Comparison of ENCODE assay signal across 18 mouse cellular contexts in the genomic region with DNA sequence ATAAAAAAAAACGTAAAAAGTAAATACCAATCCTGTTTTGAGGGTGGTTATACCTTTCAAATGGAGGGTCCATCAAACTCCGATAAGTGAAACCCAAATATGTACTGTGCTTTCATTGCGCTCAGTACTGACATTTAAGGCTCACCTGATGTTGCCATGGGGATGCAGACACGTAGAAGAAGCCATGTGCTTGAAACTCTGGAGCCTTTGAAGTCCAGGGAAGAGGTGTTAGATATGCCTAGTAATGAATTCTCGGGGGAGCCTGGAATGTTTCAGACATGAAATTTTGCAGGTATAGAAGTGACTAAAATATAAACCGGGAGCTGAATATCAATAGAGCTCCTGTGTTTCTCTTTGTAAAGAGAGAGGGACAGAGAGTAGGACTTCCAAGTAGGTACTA. TPM values are rescaled to one million over a fixed set of nuclear protein-coding genes. Genes with fewer than 3 reads are reported as not detected.
DNase-seq lines count a peak whose midpoint lies in the region; ATAC-seq lines count a peak whose summit lies in the region.
"Had no signal": no experiment of that assay in that cellular context is flagged by ENCODE, and none has a peak within 500 bp of the region (broad histone marks: within the 10 kb centered on the region; RNA-seq: fewer than 3 reads in every experiment).

No protein-coding gene starts in this region.

- no peaks in the 10 kb centered on the region for H3K27me3 ChIP-seq in heart, embryonic 13.5 days (replicated peaks)
- no peaks in the 10 kb centered on the region for H3K27me3 ChIP-seq in intestine, embryonic 14.5 days (replicated peaks; ENCODE audit: control insufficient read depth, insufficient read depth, low read length)
- no peaks in the 10 kb centered on the region for H3K27me3 ChIP-seq in intestine, embryonic 15.5 days (replicated peaks)
- no peaks in the 10 kb centered on the region for H3K27me3 ChIP-seq in midbrain, embryonic 16.5 days (ENCODE audit: control insufficient read depth, insufficient read depth, low read depth, low read length)
- H3K27me3 ChIP-seq in midbrain, embryonic 13.5 days = no peaks in the 10 kb centered on the region
- H3K27me3 ChIP-seq: CH12.LX; heart, embryonic 15.5 days; hindbrain, embryonic 13.5 days; Patski had no signal

- H3K9me3 ChIP-seq in heart, embryonic 13.5 days = no peaks in the 10 kb centered on the region
- H3K9me3 ChIP-seq in intestine, embryonic 14.5 days (ENCODE audit: control insufficient read depth, low read length) = no peaks in the 10 kb centered on the region
- H3K9me3 ChIP-seq in intestine, embryonic 15.5 days = no peaks in the 10 kb centered on the region
- no peaks in the 10 kb centered on the region for H3K9me3 ChIP-seq in midbrain, embryonic 16.5 days (replicated peaks; ENCODE audit: control insufficient read depth, low read length, poor library complexity, severe bottlenecking)
- H3K9me3 ChIP-seq in midbrain, embryonic 13.5 days = no peaks in the 10 kb centered on the region
- H3K9me3 ChIP-seq: embryonic facial prominence, embryonic 10.5 days; heart, embryonic 15.5 days; hindbrain, embryonic 13.5 days had no signal

- DNase-seq in heart, adult 8-10 months (ENCODE audit: low spot score) = no peak
- DNase-seq in intestine, embryonic 14.5 days (ENCODE audit: low spot score) = no peak
- DNase-seq: adrenal gland, postnatal 14 days; cerebellum, adult 2 months; gastrocnemius, postnatal 36 days had no signal

- H3K4me1 ChIP-seq in heart, embryonic 13.5 days = peaks cover 51% of the 10 kb centered on the region
- H3K4me1 ChIP-seq in intestine, embryonic 14.5 days (replicated peaks; ENCODE audit: control insufficient read depth, insufficient read depth, low read length) = no peaks in the 10 kb centered on the region
- no peaks in the 10 kb centered on the region for H3K4me1 ChIP-seq in intestine, embryonic 15.5 days (replicated peaks)
- H3K4me1 ChIP-seq in midbrain, embryonic 16.5 days (ENCODE audit: control insufficient read depth, insufficient read depth, low read length) = peaks cover 14% of the 10 kb centered on the region
- H3K4me1 ChIP-seq in midbrain, embryonic 13.5 days (replicated peaks) = 0 out of 2 replicates have a peak, but pooled peaks cover 3% of the 10 kb centered on the region
- H3K4me1 ChIP-seq: embryonic facial prominence, embryonic 10.5 days had no signal

- no peak overlapping the region for H3K9ac ChIP-seq in heart, embryonic 13.5 days
- H3K9ac ChIP-seq in intestine, embryonic 14.5 days (ENCODE audit: low read length) = no peak overlapping the region
- no peak overlapping the region for H3K9ac ChIP-seq in intestine, embryonic 15.5 days
- H3K9ac ChIP-seq in midbrain, embryonic 16.5 days (ENCODE audit: low read depth, low read length) = no peak overlapping the region
- no peak overlapping the region for H3K9ac ChIP-seq in midbrain, embryonic 13.5 days (replicated peaks)
- H3K9ac ChIP-seq: heart, embryonic 15.5 days; hindbrain, embryonic 13.5 days had no signal

- H3K36me3 ChIP-seq in heart, embryonic 13.5 days = no peaks in the 10 kb centered on the region
- no peaks in the 10 kb centered on the region for H3K36me3 ChIP-seq in intestine, embryonic 14.5 days (ENCODE audit: control insufficient read depth, insufficient read depth, low read length)
- H3K36me3 ChIP-seq in intestine, embryonic 15.5 days = no peaks in the 10 kb centered on the region
- H3K36me3 ChIP-seq in midbrain, embryonic 16.5 days (ENCODE audit: control insufficient read depth, insufficient read depth, low read length) = no peaks in the 10 kb centered on the region
- no peaks in the 10 kb centered on the region for H3K36me3 ChIP-seq in midbrain, embryonic 13.5 days
- H3K36me3 ChIP-seq: embryonic facial prominence, embryonic 10.5 days; heart, embryonic 15.5 days; hindbrain, embryonic 13.5 days had no signal

- ATAC-seq in heart, embryonic 13.5 days (ENCODE audit: extremely low read depth, insufficient number of reproducible peaks, low FRiP score, low TSS enrichment) = no peak
- no peak for ATAC-seq in intestine, embryonic 14.5 days (replicated peaks; ENCODE audit: low FRiP score, low TSS enrichment, low read depth)
- ATAC-seq in intestine, embryonic 15.5 days = no peak
- ATAC-seq in midbrain, embryonic 16.5 days = peak; percentile 82; the same call in 1 of the 2 replicates
- no peak for ATAC-seq in midbrain, embryonic 13.5 days
- ATAC-seq: activated CD4-positive, CD25-positive, alpha-beta regulatory T cell, adult 4 months; forebrain, embryonic 14.5 days; hindbrain, postnatal 0 days; intestine, embryonic 16.5 days; Patski had no signal

- WGBS in heart, embryonic 13.5 days = 55% methylated on average over 6 of the region's 6 CpGs
- 72% methylated on average over 6 of the region's 6 CpGs for WGBS in intestine, embryonic 14.5 days
- 73% methylated on average over 6 of the region's 6 CpGs for WGBS in intestine, embryonic 15.5 days
- WGBS in midbrain, embryonic 16.5 days = 68% methylated on average over 6 of the region's 6 CpGs
- WGBS in midbrain, embryonic 13.5 days = 88% methylated on average over 6 of the region's 6 CpGs

- H3K4me2 ChIP-seq in heart, embryonic 13.5 days = no peak overlapping the region
- no peak overlapping the region for H3K4me2 ChIP-seq in intestine, embryonic 14.5 days (ENCODE audit: low read length)
- no peak overlapping the region for H3K4me2 ChIP-seq in intestine, embryonic 15.5 days (replicated peaks)
- H3K4me2 ChIP-seq in midbrain, embryonic 16.5 days (ENCODE audit: low read length) = no peak overlapping the region
- no peak overlapping the region for H3K4me2 ChIP-seq in midbrain, embryonic 13.5 days (replicated peaks)
- H3K4me2 ChIP-seq: heart, embryonic 15.5 days; hindbrain, embryonic 13.5 days had no signal

- H3K27ac ChIP-seq in heart, embryonic 13.5 days (replicated peaks) = peak overlapping the region; percentile 98
- H3K27ac ChIP-seq in intestine, embryonic 14.5 days (ENCODE audit: low read depth) = peak overlapping the region; percentile 43; the same call in 1 of the 2 replicates
- no peak overlapping the region for H3K27ac ChIP-seq in intestine, embryonic 15.5 days
- no peak overlapping the region for H3K27ac ChIP-seq in midbrain, embryonic 16.5 days (ENCODE audit: low read length)
- no peak overlapping the region for H3K27ac ChIP-seq in midbrain, embryonic 13.5 days
- H3K27ac ChIP-seq: embryonic facial prominence, embryonic 10.5 days; hindbrain, embryonic 13.5 days; hindbrain, postnatal 0 days had no signal

- no peak overlapping the region for H3K4me3 ChIP-seq in heart, embryonic 13.5 days
- H3K4me3 ChIP-seq in intestine, embryonic 14.5 days (ENCODE audit: low read depth, low read length) = no peak overlapping the region
- H3K4me3 ChIP-seq in intestine, embryonic 15.5 days (replicated peaks) = no peak overlapping the region
- H3K4me3 ChIP-seq in midbrain, embryonic 16.5 days (ENCODE audit: low read depth, low read length) = no peak overlapping the region
- H3K4me3 ChIP-seq in midbrain, embryonic 13.5 days (replicated peaks) = no peak overlapping the region
- H3K4me3 ChIP-seq: embryonic facial prominence, embryonic 10.5 days; heart, embryonic 15.5 days; hindbrain, embryonic 13.5 days had no signal

RNA-seq across cellular contexts. Expression of gene Cacnb2, which starts 37.0 kb away (rescaled TPM):
- polyA plus RNA-seq in heart, embryonic 13.5 days (2015; fragmentation: Nextera tagmentation; extraction: Ambion mirVana) = 9.0 and 9.5 TPM in 2 replicates
- 100 to 1,000 TPM in 1 of 4 experiments, 10 to 100 TPM in 3; 70.5 to 105 (median 82.0) TPM for total RNA-seq in heart, adult 8-10 months (2022)
- 2.9 and 3.0 TPM in 2 replicates for polyA plus RNA-seq in intestine, embryonic 14.5 days (2014; fragmentation: Nextera tagmentation; extraction: Ambion mirVana)
- 1.6 and 2.7 TPM in 2 replicates for polyA plus RNA-seq in intestine, embryonic 15.5 days (2015; fragmentation: Nextera tagmentation; extraction: Ambion mirVana)
- polyA plus RNA-seq in midbrain, embryonic 16.5 days (2015; fragmentation: Nextera tagmentation; extraction: Ambion mirVana) = 7.9 and 8.9 TPM in 2 replicates
- 3.3 and 3.9 TPM in 2 replicates for polyA plus RNA-seq in midbrain, embryonic 13.5 days (2015; fragmentation: Nextera tagmentation; extraction: Ambion mirVana)

Comparison
In these comparisons a context has a peak if more than half of its experiments do, and no peak if none do; other contexts are left out.
1. H3K27ac ChIP-seq: peak in heart, embryonic 13.5 days (single experiment) and intestine, embryonic 14.5 days (single experiment); none in intestine, embryonic 15.5 days (single experiment), midbrain, embryonic 16.5 days (single experiment) and midbrain, embryonic 13.5 days (single experiment).